Mouse (Mus musculus) layer of hippocampus, postnatal 10 days (tissue): Measurements from ENCODE around the gene Ankrd45. TPM values are rescaled to one million over a fixed set of nuclear protein-coding genes. Genes with fewer than 3 reads are reported as not detected.
"Not testable (repeated sequence)": the region's sequence is repeated elsewhere in the genome, so short reads cannot be mapped to it uniquely, and the experiment has no call there.

Experiments
- DNase-seq, 2 experiments: peaks; one replicate each; pipeline ENCODE4 v3.0.0; 2021; ENCODE audit warnings: low spot score in 2 of 2
- long read RNA-seq: library from polyadenylated mRNA; stranded (forward); transcript quantifications from one replicate; pipeline ENCODE4 v2.0.0, GENCODE M21; 2023
- total RNA-seq, 2 experiments: library from RNA; stranded (reverse); gene quantifications; 2 replicates each; pipeline ENCODE4 v1.2.3; 2021

Gene Ankrd45
- 10 to 100 TPM; 27.1 to 29.2 TPM for total RNA-seq
- long read RNA-seq, partial matches to known transcripts = 3 of 8 reads
- long read RNA-seq, other reads (novel, unspliced or antisense) = 4 of 8 reads

DNA sequence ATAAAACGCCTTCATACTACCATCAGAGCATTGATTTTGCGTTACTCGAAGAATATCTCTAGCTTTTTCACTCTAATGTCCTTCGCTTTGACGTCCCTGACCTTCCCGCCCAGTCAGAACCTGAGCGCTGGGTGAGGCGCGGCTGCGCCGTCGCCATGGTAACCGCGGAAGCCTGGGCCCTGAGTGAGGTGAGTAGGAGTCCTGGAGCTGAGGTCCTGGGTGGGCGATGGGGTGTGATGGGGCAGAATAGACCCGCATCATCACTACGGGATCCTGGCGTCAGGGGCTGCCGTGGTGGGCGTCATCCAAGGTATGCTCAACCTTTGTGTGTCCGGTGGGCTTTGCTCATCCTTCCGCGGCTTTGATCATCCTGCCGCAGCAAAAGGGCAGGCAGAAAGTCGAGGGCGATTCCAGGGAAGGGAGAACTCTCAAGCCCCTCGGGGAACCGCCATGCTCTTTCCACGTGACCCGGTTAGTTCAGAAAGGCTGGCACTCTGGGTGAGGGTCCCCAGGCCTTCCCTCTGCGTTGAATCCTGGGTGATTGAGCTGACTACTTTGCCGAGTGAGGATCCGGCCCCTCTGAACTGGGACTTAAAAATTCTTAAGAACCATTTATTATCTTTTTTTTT is at the start of gene Ankrd45:
TSS of gene Ankrd45 (plus strand) at position 161 of the 629 bp plus-strand sequence.
- peak; percentile 50 to 63 for DNase-seq

DNA sequence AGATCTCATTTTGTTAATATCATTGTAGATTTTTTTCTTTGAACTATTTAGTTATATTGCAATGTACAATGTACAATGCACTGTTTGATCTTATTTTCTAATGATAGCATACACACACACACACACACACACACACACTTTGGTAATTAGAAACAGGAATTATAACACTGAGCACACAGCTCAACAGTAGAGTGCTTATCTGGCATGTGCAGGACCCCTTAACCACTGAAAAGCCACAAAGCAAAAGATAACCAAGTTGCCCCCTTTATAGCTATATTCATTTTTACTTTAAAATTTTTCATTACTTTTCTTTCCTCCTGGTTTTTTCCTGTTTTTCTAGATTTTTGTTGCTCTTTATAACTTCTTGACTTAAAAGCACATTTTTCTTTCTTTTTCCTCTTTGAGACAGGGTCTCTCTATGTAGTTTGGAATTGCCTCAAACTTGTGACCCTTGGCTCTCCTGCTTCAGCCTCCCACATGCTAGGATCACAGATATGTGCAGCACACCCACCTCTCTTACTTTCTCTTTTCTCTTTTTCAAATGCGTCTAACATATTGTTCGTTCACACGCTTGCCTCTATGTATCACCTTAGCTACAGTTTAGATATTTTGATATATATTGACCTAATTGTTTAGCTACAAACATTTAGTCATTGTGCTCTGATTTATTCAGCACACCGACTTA is 42.6 kb upstream of the Ankrd45 start:
- no peak for DNase-seq

DNA sequence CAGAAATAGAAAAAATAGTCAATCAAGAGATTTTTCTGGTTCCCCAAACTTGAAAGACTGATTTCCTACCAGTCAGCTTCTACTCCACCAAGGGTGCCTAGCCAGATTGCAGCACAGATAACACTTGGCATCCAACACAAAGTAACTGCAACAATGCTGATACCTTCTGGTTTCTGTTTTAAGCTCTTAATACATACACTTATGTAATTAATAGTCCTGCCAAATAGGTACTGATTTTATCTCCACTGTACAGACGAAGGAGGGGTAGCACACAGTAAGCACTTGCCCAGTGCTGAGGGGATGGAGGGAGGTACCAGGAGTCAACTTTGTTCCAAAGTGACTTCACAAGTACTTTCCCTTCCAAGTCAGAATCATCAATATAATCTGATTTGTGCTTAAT is 38.6 kb upstream of the Ankrd45 start:
- DNase-seq = no peak

DNA sequence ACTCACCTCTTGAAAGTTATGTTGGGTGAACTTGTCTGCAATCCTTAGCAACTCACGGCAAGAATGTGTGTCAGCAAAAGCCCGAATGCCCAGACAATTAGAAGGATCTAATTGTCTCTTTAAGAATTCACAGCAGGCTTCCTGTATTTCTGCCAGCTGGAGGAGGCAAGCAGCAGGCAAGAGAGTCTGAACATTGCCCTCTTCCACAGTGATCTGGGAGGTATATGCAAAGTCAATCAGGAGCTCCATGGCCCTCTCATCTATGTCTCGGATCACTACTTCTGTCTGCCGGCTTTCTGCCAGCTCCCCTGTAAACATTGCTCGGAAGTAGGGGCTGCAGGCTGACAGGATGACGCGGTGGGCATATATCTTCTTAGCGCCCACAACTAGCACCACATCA is 33.3 kb upstream of the Ankrd45 start:
- DNase-seq = no peak

DNA sequence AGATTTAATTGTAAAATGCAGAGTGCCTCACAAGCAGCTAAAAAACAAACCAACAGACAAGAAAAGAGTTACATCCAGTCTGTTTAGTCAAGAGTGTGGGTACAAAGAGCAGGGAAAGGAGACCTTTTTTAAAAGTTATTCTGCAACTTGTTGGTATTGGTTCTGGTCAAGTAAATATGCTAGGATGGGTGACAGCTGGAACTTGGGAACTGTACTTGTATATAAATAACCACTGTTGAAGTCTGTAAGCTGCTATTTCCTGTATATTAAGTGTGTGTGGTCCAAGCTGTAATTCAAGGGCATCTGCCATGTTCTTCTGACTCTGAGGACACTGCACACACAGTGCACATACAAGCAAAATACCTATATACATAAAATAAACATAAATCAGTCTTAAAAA is 27.9 kb upstream of the Ankrd45 start:
- no peak for DNase-seq

DNA sequence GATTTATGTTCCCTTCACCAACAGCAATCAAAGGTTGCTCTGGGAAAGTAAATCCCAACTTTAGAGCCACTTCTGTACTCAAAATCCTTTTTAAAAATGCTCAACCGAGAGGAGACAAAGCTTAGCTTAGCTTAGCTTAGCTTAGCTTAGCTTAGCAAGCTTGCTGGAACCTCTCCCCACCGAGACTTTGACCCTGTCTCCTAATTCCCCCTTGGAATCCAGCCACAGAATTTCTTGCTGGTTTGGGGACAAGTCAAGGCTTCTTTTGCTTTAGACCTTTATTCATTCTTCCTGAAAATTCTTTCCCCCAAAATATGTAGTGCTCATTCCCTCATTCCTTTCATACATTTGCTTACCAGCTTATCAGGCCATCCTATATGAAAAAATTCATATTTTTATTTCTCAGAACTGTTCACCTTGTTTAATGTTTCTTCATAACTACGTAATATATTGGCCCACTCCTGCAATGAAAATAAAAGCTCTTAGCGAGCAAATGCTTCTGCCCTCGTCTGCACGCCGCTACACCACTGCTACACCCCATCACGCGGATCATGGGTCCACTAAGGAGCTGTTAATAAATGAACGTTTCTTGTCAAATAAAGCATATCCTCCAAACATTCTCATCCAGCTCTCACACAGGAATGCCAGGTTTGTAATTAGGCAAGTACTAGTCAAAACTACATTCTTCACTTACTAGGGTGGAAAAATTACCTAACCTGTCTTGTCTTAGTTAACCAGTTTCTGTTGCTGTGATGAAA is 19.7 kb upstream of the Ankrd45 start:
- no peak for DNase-seq

DNA sequence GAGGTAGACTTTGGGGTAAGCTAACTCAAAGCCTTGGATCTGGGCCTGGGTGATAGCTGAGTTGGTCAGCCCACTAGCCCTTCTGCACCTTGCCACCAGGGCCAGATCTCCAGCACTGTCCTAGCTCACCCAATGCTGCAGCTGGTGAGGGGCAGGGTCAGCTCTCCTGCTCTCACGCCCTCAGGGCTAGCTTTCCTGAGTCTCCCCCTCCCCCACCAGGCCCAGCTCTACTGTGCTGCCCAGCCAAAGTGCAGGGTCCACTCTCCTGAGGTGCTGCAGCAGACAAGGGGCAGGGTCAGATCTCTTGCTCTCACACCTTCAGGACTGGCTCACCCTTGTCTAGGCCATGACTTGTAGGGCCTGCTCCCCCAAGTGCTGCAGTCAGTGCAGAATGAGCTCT is 16.0 kb upstream of the Ankrd45 start:
- DNase-seq = no peak

DNA sequence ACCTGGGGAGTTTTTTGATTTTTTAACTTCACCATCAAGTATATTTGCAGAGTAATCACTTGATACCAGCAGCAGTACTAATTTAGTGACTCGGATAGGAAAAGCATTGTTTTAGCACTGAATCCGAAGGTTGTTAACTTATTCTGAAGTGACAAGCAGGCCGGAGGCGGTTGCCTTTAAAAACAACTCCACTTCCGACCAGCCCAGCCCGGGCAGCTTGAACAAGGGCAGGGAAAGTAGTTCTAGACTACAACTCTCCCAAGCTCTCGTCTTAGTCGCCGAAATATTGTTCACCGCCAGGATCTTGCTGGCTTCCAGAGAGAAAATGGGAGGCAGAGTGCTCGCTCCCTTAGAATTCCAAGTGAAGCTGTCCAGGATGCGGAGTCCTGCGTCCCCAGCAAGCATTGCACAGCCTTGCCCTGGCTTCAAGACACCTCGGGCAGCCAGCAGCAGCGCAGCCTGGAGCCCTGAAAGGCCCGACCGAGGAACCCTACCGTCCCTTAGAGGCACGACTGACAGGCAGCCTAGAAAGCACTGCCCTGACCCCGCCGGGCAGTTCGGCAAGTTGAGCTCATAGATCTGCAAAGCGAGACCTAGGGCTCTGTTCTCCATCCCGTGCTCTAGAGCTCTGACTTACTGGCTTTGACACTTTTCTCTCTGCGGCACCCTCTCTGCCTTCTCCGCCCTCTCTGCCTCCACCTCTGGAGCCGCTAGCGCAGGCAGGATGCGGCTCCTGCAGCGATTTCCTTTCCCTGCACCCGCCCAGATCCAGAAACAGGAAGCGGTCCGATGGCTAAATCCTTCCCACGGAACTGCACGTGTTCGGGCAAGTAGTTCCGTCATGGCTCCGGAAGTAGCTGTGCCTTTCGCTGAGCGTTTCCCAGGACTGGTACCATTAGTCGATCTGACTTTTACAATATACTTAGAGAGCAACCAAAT is 11.5 kb upstream of the Ankrd45 start, which contains the start of gene Klhl20:
TSS of gene Klhl20 (minus strand) at position 786 of the 939 bp plus-strand sequence.
- peak; percentile 98 to 99 for DNase-seq

DNA sequence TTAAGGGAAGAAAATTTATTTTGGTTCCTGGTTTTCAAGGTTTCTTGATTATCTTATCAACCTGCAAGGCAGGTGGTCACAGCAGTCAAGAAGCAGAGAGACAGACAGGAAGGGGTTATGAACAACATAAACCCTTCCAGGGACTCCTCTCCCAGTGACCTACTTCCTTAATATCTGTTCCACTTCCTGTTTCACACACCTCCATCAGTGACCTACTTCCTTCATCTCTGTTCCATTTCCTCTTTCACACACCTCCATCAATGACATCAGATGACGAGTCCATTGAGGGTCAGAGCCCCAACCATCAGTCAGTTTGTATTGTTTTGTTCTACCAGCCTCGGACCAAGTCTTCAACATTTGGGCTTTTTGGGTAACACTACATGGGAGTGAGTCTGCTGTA is 3.0 kb upstream of the Ankrd45 start:
- DNase-seq = no peak

DNA sequence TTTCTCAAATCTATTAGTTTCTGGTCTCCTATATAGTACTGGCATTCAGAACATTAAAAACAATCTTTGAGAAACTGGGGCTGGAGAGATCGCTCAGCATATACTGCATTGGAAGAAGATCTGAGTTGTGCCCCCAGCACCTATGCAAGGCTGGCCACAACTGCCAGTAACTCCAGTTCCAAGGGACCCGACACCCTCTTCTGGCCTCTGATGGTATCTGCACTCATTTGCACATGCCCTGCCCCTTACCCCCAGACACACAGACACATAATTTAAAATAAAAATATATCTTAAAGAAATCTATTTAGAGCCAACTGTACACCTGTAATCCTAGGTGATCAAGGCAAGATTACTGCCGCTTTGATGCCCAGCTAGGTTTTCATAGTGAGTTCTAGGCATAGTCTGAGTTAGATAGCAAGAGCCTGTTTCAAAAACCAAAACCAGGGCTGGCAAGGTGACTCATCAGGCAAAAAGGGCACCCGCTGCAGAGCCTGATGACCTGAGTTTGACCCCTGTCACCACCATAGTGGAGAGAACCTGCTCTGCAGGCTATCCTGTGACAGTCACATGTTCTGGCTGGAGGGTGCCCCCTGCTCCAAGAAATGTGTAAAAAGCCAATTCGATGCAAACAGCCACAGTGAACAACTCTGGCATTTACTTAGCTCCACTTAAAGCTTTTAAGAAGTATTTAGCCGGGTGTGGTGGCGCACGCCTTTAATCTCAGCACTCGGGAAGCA is 2.3 kb upstream of the Ankrd45 start:
- DNase-seq = no peak

DNA sequence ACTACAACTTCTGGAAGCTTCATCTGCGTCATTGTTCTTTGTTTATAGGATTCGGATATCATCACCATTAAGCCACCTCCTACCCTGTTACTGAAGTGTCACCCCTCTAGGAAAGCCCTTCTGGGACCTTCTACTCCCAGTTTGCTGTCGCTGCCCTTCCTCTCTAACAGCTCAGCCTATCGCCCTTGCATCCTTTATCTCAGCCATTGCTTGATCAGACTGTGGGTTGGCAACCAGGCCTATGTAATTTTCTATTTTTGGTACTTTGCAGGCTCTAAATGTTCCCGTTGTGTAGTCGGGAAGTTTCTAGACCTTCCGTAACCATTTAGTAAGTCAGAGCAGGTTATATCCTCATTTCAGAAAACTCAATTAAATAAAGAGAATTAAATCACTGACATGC is 725 bp downstream of the Ankrd45 start:
- DNase-seq = no peak

DNA sequence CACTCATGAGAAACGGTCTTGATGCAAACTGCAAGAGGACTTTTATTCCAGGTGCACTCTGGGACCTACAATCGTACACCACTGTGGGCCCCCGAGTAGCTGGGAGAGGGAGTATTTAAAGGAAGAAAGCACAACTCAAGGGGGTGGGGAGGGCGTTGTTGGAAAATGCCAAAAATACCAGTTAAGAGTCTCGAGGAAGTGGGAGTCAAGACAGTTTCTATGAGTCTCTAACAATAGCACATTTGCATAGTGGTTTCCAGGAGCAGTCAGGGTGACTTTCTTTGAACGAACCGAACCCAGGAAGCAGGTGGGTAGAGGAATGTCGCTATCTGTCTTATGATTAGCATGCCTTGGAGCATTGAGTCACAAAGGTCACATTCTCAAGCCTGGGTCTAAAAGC is 3.1 kb downstream of the Ankrd45 start:
- not testable (repeated sequence) for DNase-seq

DNA sequence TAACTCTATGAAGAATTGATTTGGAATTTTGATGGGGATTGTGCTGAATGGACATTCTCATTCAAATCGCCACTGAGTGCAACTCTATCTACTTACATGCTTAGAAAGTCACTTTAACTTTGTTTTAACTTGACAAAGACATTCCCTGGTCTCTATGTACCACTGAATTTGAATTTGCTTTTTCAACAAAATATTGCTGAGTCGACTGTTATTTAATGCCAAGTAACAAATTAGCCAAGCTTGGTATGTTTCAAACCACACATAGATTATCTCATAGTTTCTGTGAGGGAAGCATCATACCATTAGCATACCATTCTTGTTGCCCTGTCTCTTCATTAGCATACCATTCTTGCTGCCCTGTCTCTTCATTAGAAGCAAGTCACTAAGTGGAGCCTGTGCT is 5.4 kb downstream of the Ankrd45 start:
- no peak for DNase-seq

DNA sequence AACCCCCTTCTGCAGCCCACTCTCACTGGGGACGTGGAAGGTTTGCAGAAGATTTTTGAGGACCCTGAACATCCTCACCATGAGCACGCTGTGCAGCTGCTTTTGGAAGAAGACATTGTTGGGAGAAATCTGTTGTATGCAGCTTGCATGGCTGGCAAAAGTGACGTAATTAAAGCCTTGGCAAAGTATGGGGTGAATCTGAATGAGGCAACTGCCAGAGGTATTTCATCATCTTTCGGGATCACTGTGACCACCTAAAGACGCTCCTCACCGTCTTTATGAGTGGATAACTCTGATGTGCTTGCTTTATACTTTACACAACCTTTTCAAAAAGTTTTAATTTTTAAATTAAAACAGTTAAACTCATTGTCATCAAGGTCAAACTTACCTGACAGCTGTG is 8.6 kb downstream of the Ankrd45 start:
- DNase-seq = no peak

DNA sequence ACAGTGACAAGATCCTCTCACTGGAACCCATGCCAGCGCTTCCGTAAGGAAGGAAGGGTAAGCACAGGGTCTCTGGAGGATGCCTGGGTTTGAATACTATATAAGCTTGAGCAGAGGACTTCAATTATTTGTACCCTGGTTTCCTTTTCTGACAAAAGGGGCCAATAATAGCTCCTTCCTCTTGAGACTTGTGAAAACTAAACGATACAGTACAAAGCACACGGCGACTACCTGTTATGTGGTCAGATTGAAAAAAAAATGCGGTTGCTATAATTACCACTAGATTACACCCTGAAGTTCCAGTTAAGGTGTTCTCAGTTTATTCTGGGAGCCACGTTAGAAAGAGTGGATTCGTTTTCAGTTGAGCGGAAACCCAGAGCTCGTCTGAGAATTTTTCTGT is 14.1 kb downstream of the Ankrd45 start:
- DNase-seq = no peak

DNA sequence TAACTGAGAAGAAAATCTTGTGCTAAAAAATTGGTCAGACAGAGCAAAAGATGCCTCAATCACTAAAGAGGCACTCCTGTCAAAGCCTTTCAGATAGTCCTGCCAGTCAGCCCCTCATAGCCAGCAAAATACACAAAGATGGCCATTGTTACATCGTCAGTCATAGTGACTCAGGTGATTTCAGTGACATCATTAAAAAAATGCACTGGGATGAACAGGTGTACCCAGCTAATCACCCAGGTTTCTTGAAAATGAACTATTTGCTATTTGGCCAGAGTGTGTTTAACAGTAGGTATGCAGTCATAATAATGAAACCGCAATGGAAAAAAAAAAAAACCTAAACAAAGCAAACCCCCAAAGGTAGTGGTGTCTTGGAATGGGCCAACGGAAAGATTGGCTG is 16.7 kb downstream of the Ankrd45 start, which contains the start of gene Tex50:
TSS of gene Tex50 (minus strand) at position 101 of the 400 bp plus-strand sequence.
- no peak for DNase-seq

DNA sequence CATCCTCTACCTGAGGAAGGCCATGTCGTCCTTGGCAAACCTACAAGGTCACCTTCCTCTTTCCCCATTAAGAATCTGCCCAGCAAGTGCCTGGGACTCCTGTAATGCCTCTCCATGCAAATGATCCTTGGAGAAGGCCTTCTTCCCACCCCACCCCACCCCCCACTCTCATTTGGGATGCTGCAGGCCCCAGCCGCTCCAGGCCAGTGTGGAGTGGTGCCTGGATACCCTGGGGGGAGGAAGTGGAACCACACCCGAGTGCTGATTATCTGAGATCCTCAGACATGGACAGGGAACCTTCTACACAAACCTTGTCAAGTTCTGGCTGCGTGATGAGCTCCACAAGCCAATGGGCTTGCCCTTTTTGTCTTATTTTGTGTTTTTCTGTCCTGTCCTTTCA is 17.8 kb downstream of the Ankrd45 start:
- DNase-seq = no peak

DNA sequence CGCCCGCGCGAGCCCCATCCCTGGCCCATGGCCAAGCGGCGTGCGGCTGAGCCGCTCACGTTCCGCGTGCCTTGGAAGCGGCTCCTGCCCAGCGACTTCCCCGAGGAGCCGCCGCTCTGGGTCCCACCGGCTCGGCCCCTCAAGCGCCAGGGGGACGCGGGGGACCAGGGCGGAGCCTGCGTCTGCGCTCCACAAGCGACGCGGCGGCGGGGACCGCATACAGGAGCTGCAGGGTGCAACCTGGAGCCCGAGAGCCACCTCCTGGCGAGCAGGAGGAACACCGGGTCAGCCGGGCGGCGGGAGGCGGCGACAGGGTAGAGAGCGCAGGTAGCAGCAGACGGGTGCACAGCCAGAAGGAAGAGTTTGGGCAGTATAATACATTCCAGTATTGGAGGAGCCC is 28.2 kb downstream of the Ankrd45 start:
- DNase-seq = peak; percentile 72 to 77

DNA sequence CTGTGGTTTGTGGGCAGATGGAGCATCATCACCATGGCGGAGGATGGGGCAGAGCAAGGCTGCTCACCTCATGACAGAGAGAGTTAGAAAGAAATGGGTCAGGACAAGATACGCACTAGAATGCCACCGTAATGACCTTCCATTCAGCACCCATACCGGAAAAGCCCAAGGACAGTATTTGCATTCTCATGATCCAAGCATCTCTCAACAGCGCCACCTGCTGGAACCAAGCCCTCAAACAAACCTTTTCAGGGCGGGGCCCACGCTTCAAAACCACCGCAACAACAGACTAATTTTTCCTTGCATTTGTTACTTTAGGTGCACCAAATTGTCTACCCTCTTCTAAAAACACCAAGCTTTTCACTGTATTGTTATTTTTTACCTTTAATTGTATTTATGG is 38.2 kb downstream of the Ankrd45 start:
- peak; percentile 46 to 51 for DNase-seq

DNA sequence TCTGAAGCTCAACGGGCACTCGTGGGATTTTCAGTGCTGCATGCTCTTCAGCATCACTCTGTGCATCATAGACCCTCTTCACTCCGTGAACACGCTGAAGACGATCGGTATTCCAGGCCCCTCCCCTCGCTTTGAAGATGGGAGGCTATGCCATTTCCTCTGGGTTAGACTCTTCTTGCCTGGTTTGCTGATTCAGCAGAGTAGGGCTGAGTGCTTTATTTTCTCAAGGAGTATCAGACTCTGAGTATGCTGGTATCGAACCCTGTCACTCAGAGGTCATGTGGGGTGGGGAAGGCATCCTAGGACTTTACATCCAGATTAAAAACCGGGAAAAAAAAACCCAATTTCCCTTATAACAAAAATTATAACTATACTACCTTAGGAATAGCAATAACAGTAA is 39.9 kb downstream of the Ankrd45 start:
- DNase-seq = no peak
